8 mouse cellular contexts compared by ENCODE assay signal in genomic region chr7:118739975-118740531, GRCm38 (mm10). TPM values are rescaled to one million over a fixed set of nuclear protein-coding genes. Genes with fewer than 3 reads are reported as not detected.
DNase-seq lines count a peak whose midpoint lies in the region; ATAC-seq lines count a peak whose summit lies in the region.

Gene Vps35l, plus strand, starts transcription at chr7:118740226.

- H3K4me2 ChIP-seq in hindbrain, embryonic 15.5 days, result peak within 1 kb of the TSS; percentile 58

- H3K27me3 ChIP-seq in hindbrain, embryonic 15.5 days, result no peaks in the 10 kb centered on the region

- peaks cover 14% of the 10 kb centered on the region for H3K4me1 ChIP-seq in hindbrain, embryonic 15.5 days (replicated peaks)

- ATAC-seq in hindbrain, embryonic 15.5 days (ENCODE audit: low FRiP score, low read depth), result peak; percentile 80

- peaks cover 20% of the 10 kb centered on the region for H3K36me3 ChIP-seq in hindbrain, embryonic 15.5 days

- H3K4me3 ChIP-seq in hindbrain, embryonic 15.5 days, result peak within 1 kb of the TSS; percentile 72

- H3K9ac ChIP-seq in hindbrain, embryonic 15.5 days, result peak within 1 kb of the TSS; percentile 74

- under 1% methylated on average over 15 of the region's 16 CpGs for WGBS in hindbrain, embryonic 15.5 days

- DNase-seq in ZHBTc4 (ENCODE audit: low read depth, low spot score), result peak; percentile 91
- peak; percentile 84 for DNase-seq in cerebellum, postnatal 36 days
- peak; percentile 84 for DNase-seq in gastrocnemius, adult 18-20 months (ENCODE audit: low spot score)
- peak; percentile 77 to 78 for DNase-seq in layer of hippocampus, postnatal 36 days
- DNase-seq in lung, postnatal 25 days (ENCODE audit: low spot score), result peak; percentile 86
- peak; percentile 89 for DNase-seq in retina, embryonic 14.5 days (ENCODE audit: low spot score)
- DNase-seq in thymus, postnatal 36 days, result peak; percentile 78 to 83

- no peaks in the 10 kb centered on the region for H3K9me3 ChIP-seq in hindbrain, embryonic 15.5 days

- H3K27ac ChIP-seq in hindbrain, embryonic 15.5 days (replicated peaks), result peak within 1 kb of the TSS; percentile 92

RNA-seq across cellular contexts. Expression of gene Vps35l, which starts in this region (rescaled TPM):
- 10 to 100 TPM; 20.4 to 20.5 TPM for total RNA-seq in gastrocnemius, adult 18-20 months (2021)
- 92.4 and 94.4 TPM in 2 replicates for polyA plus RNA-seq in hindbrain, embryonic 15.5 days (2015; fragmentation: Nextera tagmentation; extraction: Ambion mirVana)
- total RNA-seq in layer of hippocampus, postnatal 36 days (2021), result 10 to 100 TPM; 54.7 to 60.8 TPM

Comparison
In these comparisons a context has a peak if more than half of its experiments do, and no peak if none do; other contexts are left out.
1. Peak in every context shown above with its lines: DNase-seq, ATAC-seq, H3K4me3 ChIP-seq and H3K27ac ChIP-seq.